Mouse (Mus musculus) thymus, adult 2 months (tissue): ENCODE results near the gene Ube2d3.

Source experiments
- CTCF ChIP-seq: fragments of 200-500 bp; IDR thresholded peaks from 2 replicates; pipeline ENCODE4 v1.5.1; 2012; ENCODE audit warnings: mild to moderate bottlenecking, control low read depth, low read length, moderate library complexity, borderline replicate concordance; ENCODE audit not compliant: control insufficient read depth, poor library complexity, insufficient read depth; ENCODE audit errors: extremely low read depth
- POLR2A ChIP-seq: fragments of 200-500 bp; IDR thresholded peaks from 2 replicates; pipeline ENCODE4 v1.6.1; 2012; ENCODE audit warnings: mild to moderate bottlenecking, low read length, control low read depth, moderate library complexity; ENCODE audit not compliant: control insufficient read depth, poor library complexity, insufficient read depth; ENCODE audit errors: extremely low read depth

GRCm38 (mm10) chr3:135436901-135437616 is 890 bp upstream of the Ube2d3 start:
- TF ChIP-seq CTCF (no peak), POLR2A (no peak)
